In the genomic region with DNA sequence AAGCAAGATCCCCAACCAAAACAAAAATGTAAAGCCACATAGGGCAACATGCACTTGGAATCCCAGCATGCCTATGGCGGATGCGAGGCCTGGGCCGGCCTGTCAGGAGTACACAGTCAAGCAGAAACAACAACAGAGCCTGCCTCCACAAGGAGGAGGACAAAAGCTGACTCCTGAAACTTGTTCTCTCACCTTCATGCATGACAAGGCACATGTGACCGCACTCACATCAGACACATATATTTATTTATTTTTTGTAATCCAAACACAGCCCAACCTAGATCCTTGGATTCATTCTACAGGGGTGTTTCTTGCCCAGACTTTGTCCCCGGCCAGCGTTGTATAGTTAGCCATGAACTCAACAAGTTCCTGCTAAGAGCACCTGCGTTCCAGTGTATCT, we compare ENCODE assay signal across 27 mouse cellular contexts. TPM values are rescaled to one million over a fixed set of nuclear protein-coding genes. Genes with fewer than 3 reads are reported as not detected.
DNase-seq lines count a peak whose midpoint lies in the region; ATAC-seq and TF ChIP-seq lines count a peak whose summit lies in the region.
"Had no signal": no experiment of that assay in that cellular context is flagged by ENCODE, and none has a peak within 500 bp of the region (broad histone marks: within the 10 kb centered on the region; RNA-seq: fewer than 3 reads in every experiment).

No protein-coding gene starts in this region.

- TF ChIP-seq CTCF in intestine, postnatal 0 days (IDR thresholded peaks at IDR 0.05; ENCODE audit: low read depth): no peak
- TF ChIP-seq CTCF in small intestine, adult 2 months (IDR thresholded peaks at IDR 0.05; ENCODE audit: extremely low read depth, insufficient read length, insufficient replicate concordance, low read depth, low read length): no peak

- H3K36me3 ChIP-seq in intestine, embryonic 15.5 days: no peaks in the 10 kb centered on the region
- no peaks in the 10 kb centered on the region for H3K36me3 ChIP-seq in intestine, postnatal 0 days (ENCODE audit: control insufficient read depth, insufficient read depth)
- H3K36me3 ChIP-seq in kidney, embryonic 16.5 days (ENCODE audit: insufficient read depth, low read length): no peaks in the 10 kb centered on the region
- H3K36me3 ChIP-seq in small intestine, adult 2 months (ENCODE audit: control insufficient read depth, insufficient read depth, low read length): peaks cover 3% of the 10 kb centered on the region; the same call in 1 of the 2 replicates
- H3K36me3 ChIP-seq: embryonic facial prominence, embryonic 12.5 days; forebrain, embryonic 12.5 days; lung, embryonic 15.5 days; midbrain, embryonic 15.5 days; neural tube, embryonic 12.5 days had no signal

- peak overlapping the region; percentile 73; the same call in 1 of the 2 replicates for H3K27ac ChIP-seq in intestine, embryonic 15.5 days
- H3K27ac ChIP-seq in intestine, postnatal 0 days (ENCODE audit: low read depth, low read length): peak overlapping the region; percentile 92
- peak overlapping the region; percentile 71 for H3K27ac ChIP-seq in kidney, embryonic 16.5 days (ENCODE audit: low read length)
- peak overlapping the region; percentile 94 for H3K27ac ChIP-seq in small intestine, adult 2 months (ENCODE audit: insufficient read depth, low read depth, low read length)
- H3K27ac ChIP-seq: embryonic facial prominence, embryonic 12.5 days; forebrain, embryonic 12.5 days; gastrocnemius, adult 2 months; hindbrain, embryonic 10.5 days; left cerebral cortex, adult 2 months; limb, embryonic 10.5 days; liver, embryonic 15.5 days; lung, embryonic 15.5 days; midbrain, embryonic 15.5 days; neural tube, embryonic 12.5 days had no signal

- H3K27me3 ChIP-seq in intestine, embryonic 15.5 days (replicated peaks): no peaks in the 10 kb centered on the region
- H3K27me3 ChIP-seq in intestine, postnatal 0 days (replicated peaks; ENCODE audit: control insufficient read depth, insufficient read depth, low read length): no peaks in the 10 kb centered on the region
- no peaks in the 10 kb centered on the region for H3K27me3 ChIP-seq in kidney, embryonic 16.5 days (ENCODE audit: insufficient read depth, low read length)
- H3K27me3 ChIP-seq in small intestine, adult 2 months (ENCODE audit: control insufficient read depth, insufficient read depth, low read length): no peaks in the 10 kb centered on the region
- H3K27me3 ChIP-seq: embryonic facial prominence, embryonic 12.5 days; forebrain, embryonic 12.5 days; liver, embryonic 15.5 days; lung, embryonic 15.5 days; midbrain, embryonic 15.5 days; neural tube, embryonic 12.5 days had no signal

- no peak overlapping the region for H3K4me3 ChIP-seq in intestine, embryonic 15.5 days (replicated peaks)
- no peak overlapping the region for H3K4me3 ChIP-seq in intestine, postnatal 0 days (ENCODE audit: low read depth, low read length)
- H3K4me3 ChIP-seq in kidney, embryonic 16.5 days (ENCODE audit: low read length): no peak overlapping the region
- H3K4me3 ChIP-seq in small intestine, adult 2 months (ENCODE audit: low read depth, low read length): no peak overlapping the region
- H3K4me3 ChIP-seq: embryonic facial prominence, embryonic 12.5 days; erythroblast, embryonic 14.5 days; forebrain, embryonic 12.5 days; gastrocnemius, adult 2 months; hindbrain, embryonic 10.5 days; left cerebral cortex, adult 2 months; limb, embryonic 10.5 days; liver, embryonic 15.5 days; lung, embryonic 15.5 days; midbrain, embryonic 15.5 days; neural tube, embryonic 12.5 days had no signal

- no peak overlapping the region for H3K4me2 ChIP-seq in intestine, embryonic 15.5 days (replicated peaks)
- no peak overlapping the region for H3K4me2 ChIP-seq in intestine, postnatal 0 days (replicated peaks; ENCODE audit: low read depth)
- H3K4me2 ChIP-seq in kidney, embryonic 16.5 days (replicated peaks; ENCODE audit: low read depth, low read length): no peak overlapping the region
- H3K4me2 ChIP-seq: embryonic facial prominence, embryonic 12.5 days; forebrain, embryonic 12.5 days; heart, embryonic 11.5 days; liver, embryonic 15.5 days; lung, embryonic 15.5 days; midbrain, embryonic 15.5 days; neural tube, embryonic 12.5 days had no signal

- H3K9ac ChIP-seq in intestine, embryonic 15.5 days: no peak overlapping the region
- no peak overlapping the region for H3K9ac ChIP-seq in intestine, postnatal 0 days (ENCODE audit: low read depth, low read length)
- H3K9ac ChIP-seq in kidney, embryonic 16.5 days (replicated peaks; ENCODE audit: low read length): no peak overlapping the region
- H3K9ac ChIP-seq: embryonic facial prominence, embryonic 12.5 days; forebrain, embryonic 12.5 days; liver, embryonic 15.5 days; lung, embryonic 15.5 days; midbrain, embryonic 15.5 days; neural tube, embryonic 12.5 days had no signal

- TF ChIP-seq POLR2A in small intestine, adult 2 months (IDR thresholded peaks at IDR 0.05; ENCODE audit: low read depth, low read length): no peak

- 80% methylated on average over 7 of the region's 7 CpGs for whole genome bisulfite sequencing in intestine, embryonic 15.5 days
- 56% methylated on average over 7 of the region's 7 CpGs for WGBS in intestine, postnatal 0 days
- 72% methylated on average over 7 of the region's 7 CpGs for WGBS in kidney, embryonic 16.5 days
- WGBS in small intestine, adult 2 months: 30% methylated on average over 7 of the region's 7 CpGs

- no peaks in the 10 kb centered on the region for H3K9me3 ChIP-seq in intestine, embryonic 15.5 days
- no peaks in the 10 kb centered on the region for H3K9me3 ChIP-seq in intestine, postnatal 0 days (ENCODE audit: control insufficient read depth)
- no peaks in the 10 kb centered on the region for H3K9me3 ChIP-seq in kidney, embryonic 16.5 days (ENCODE audit: low read length)
- H3K9me3 ChIP-seq: embryonic facial prominence, embryonic 12.5 days; forebrain, embryonic 12.5 days; hindbrain, embryonic 10.5 days; limb, embryonic 10.5 days; liver, embryonic 15.5 days; lung, embryonic 15.5 days; midbrain, embryonic 15.5 days; neural tube, embryonic 12.5 days had no signal

- DNase-seq in layer of hippocampus, adult 9-10 months (ENCODE audit: low spot score): no peak
- no peak for DNase-seq in adrenal gland, postnatal 4 days (ENCODE audit: low spot score in 2 of 2)
- DNase-seq: cerebellum, adult 11-12 months; cerebellum, postnatal 10 days; gastrocnemius, adult 2 months; liver; lung, postnatal 4 days; right cerebral cortex, postnatal 14 days; spleen, adult 18-20 months; thymus, postnatal 25 days had no signal

- no peak for ATAC-seq in intestine, embryonic 15.5 days
- peak; percentile 37; the same call in 1 of the 2 replicates for ATAC-seq in intestine, postnatal 0 days
- ATAC-seq in kidney, embryonic 16.5 days (ENCODE audit: low FRiP score, low TSS enrichment): peak; percentile 40; the same call in 1 of the 2 replicates
- ATAC-seq in megakaryocyte progenitor cell, adult 5-6 weeks (replicated peaks; ENCODE audit: poor library complexity): no peak
- ATAC-seq: hindbrain, embryonic 16.5 days; midbrain, embryonic 15.5 days had no signal

- H3K4me1 ChIP-seq in intestine, embryonic 15.5 days (replicated peaks): peaks cover 11% of the 10 kb centered on the region
- peaks cover 9% of the 10 kb centered on the region for H3K4me1 ChIP-seq in intestine, postnatal 0 days (replicated peaks; ENCODE audit: control insufficient read depth, insufficient read depth, low read length)
- peaks cover 14% of the 10 kb centered on the region for H3K4me1 ChIP-seq in kidney, embryonic 16.5 days (ENCODE audit: insufficient read depth, low read length)
- peaks cover 47% of the 10 kb centered on the region for H3K4me1 ChIP-seq in small intestine, adult 2 months (ENCODE audit: control insufficient read depth, insufficient read depth, insufficient read length, low read length)

RNA-seq across cellular contexts. Expression of a gene that starts 5.8 kb away (rescaled TPM):
- polyA plus RNA-seq in intestine, embryonic 15.5 days (2015; fragmentation: Nextera tagmentation; extraction: Ambion mirVana): 50.9 and 53.9 TPM in 2 replicates
- 41.2 and 47.9 TPM in 2 replicates for polyA plus RNA-seq in intestine, postnatal 0 days (2015; fragmentation: Nextera tagmentation; extraction: Ambion mirVana)
- polyA plus RNA-seq in kidney, embryonic 16.5 days (2015; fragmentation: Nextera tagmentation; extraction: Ambion mirVana): 25.6 and 30.4 TPM in 2 replicates
- polyA plus RNA-seq in small intestine, adult 2 months (2012; rRNA removed): 23.9 and 79.9 TPM in 2 replicates
- total RNA-seq in megakaryocyte progenitor cell, adult 5-6 weeks (2015): 76.4 and 79.6 TPM in 2 replicates
- 69.2 and 72.6 TPM in 2 replicates for total RNA-seq in megakaryocyte progenitor cell, adult 5-6 weeks (2017)
- 100 to 1,000 TPM; 132 TPM for total RNA-seq in adrenal gland, postnatal 4 days (2021)

RNA-seq across cellular contexts. Expression of a gene that starts 14.9 kb away (rescaled TPM):
- polyA plus RNA-seq in intestine, embryonic 15.5 days (2015; fragmentation: Nextera tagmentation; extraction: Ambion mirVana): 51.7 and 52.5 TPM in 2 replicates
- 44.7 and 46.1 TPM in 2 replicates for polyA plus RNA-seq in intestine, postnatal 0 days (2015; fragmentation: Nextera tagmentation; extraction: Ambion mirVana)
- 56.6 and 59.1 TPM in 2 replicates for polyA plus RNA-seq in kidney, embryonic 16.5 days (2015; fragmentation: Nextera tagmentation; extraction: Ambion mirVana)
- polyA plus RNA-seq in small intestine, adult 2 months (2012; rRNA removed): 54.1 and 132 TPM in 2 replicates
- 33.1 and 49.6 TPM in 2 replicates for total RNA-seq in megakaryocyte progenitor cell, adult 5-6 weeks (2015)
- total RNA-seq in megakaryocyte progenitor cell, adult 5-6 weeks (2017): 61.1 and 74.1 TPM in 2 replicates
- total RNA-seq in adrenal gland, postnatal 4 days (2021): 10 to 100 TPM; 67.6 to 72.6 TPM

RNA-seq across cellular contexts. Expression of a gene that starts 54.3 kb away (rescaled TPM):
- 1,399 and 1,578 TPM in 2 replicates for polyA plus RNA-seq in intestine, embryonic 15.5 days (2015; fragmentation: Nextera tagmentation; extraction: Ambion mirVana)
- polyA plus RNA-seq in intestine, postnatal 0 days (2015; fragmentation: Nextera tagmentation; extraction: Ambion mirVana): 948 and 1,014 TPM in 2 replicates
- polyA plus RNA-seq in kidney, embryonic 16.5 days (2015; fragmentation: Nextera tagmentation; extraction: Ambion mirVana): 1,084 and 1,349 TPM in 2 replicates
- 2,280 and 2,994 TPM in 2 replicates for polyA plus RNA-seq in small intestine, adult 2 months (2012; rRNA removed)
- 1,201 and 1,251 TPM in 2 replicates for total RNA-seq in megakaryocyte progenitor cell, adult 5-6 weeks (2015)
- 3,072 and 3,507 TPM in 2 replicates for total RNA-seq in megakaryocyte progenitor cell, adult 5-6 weeks (2017)
- 100 to 1,000 TPM; 895 to 902 TPM for total RNA-seq in adrenal gland, postnatal 4 days (2021)

Comparison
In these comparisons a context has a peak if more than half of its experiments do, and no peak if none do; other contexts are left out.
1. ATAC-seq: peak in intestine, postnatal 0 days (single experiment) and kidney, embryonic 16.5 days (single experiment); none in intestine, embryonic 15.5 days (single experiment) and megakaryocyte progenitor cell, adult 5-6 weeks (single experiment).
2. Peak in every context shown above with its lines, with median percentiles within 50 percentile points of each other: H3K27ac ChIP-seq.